Mouse (Mus musculus): Measurements from ENCODE around the gene Swsap1.

DNA sequence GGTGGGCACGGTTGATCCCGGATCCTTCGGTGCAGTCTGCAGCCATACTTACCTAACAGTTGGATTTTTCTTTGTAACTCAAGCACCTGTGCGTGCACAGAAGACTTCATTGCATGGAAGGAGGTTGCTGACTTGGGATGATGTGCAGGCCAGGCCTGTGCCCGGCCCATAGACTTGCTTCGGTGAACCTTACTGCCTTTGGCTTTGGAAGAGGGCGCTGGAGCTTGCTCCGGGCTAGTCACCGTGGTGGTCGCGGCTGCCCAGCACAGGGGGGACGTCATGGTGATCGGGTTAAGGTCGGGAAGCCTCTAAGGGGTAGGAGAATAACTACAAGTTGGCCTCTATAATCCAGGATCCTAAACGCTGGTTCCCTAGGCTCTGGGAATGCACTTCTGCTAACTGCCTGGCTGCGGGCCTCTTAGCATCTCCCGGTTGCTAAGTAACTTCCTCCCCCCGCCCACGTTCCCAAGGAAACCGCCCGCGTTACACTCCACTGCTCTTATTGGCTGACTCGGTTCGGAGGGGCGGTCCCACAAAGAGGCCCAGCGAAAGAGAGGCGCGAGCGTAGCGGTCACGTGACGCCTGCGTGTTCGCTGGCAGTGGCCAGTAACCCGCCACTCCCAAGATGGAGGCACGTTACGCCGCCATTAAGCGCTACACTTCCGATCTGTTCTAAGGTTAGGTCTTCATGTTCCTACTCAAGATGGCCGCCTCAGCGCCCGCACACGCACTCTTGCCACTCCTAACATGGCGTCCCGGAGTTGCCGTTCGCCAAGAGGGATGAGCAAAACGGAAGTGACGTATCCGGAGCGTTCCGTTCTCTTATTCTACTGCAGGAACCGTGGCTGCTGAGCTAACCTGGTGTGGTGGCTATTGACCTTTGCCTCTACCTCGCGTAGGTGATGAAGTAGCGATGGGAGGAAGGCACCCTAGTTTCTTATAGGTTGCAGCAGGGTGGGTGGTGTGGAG, 46.9 kb downstream of the Swsap1 start, which contains the start of the genes Ccdc151 and Prkcsh:
- TF ChIP-seq USF1 (IDR thresholded peaks at IDR 0.05; ENCODE audit: low read depth) (peak; percentile 88), POLR2A (IDR thresholded peaks at IDR 0.05; ENCODE audit: insufficient read length, low read depth) (peak; percentile 92), POLR2AphosphoS2 (IDR thresholded peaks at IDR 0.05; ENCODE audit: insufficient read length, low read depth) (peak; percentile 91)

Measured in myocyte (in vitro differentiated cells).